Mouse (Mus musculus): ENCODE data around the gene Drap1.

DNA sequence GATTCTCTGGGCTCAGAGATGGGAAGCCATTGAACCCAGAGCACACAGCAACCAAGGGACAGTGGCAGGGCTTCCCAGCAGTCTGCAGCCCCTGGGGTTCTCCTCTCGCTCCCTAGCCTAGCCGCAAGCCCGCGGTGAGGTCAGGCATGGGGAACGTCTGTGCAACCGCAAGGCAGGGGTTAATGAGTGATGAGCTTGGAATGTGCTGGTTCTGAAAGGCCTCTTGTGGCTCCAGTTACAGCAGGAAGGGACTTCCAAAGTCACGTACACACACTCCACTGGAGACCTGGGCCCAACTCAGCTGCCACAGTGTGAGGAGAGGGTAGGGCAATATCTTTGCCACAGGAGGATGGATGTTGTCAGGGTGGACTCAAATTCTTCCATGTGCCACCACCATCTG, 20.2 kb upstream of the Drap1 start:
- no peak for TF ChIP-seq EP300 (optimal IDR thresholded peaks at IDR 0.05)
- no peak for TF ChIP-seq CTCF (IDR thresholded peaks at IDR 0.05; ENCODE audit: low read depth)

Measured in stomach, postnatal 0 days (tissue).